Mouse (Mus musculus) hematopoietic stem cell, adult 5-6 weeks (primary cell): Measurements from ENCODE around the gene Cyp2s1. TPM values are rescaled to one million over a fixed set of nuclear protein-coding genes. Genes with fewer than 3 reads are reported as not detected.
A peak's percentile ranks its signal among the peaks of the same experiment; 100 is the strongest.

Experiments
- ATAC-seq, 2 experiments: fragments of 125-278 bp in 1 of 2; replicated peaks in 1 of 2; 2 replicates each; pipeline ENCODE4 v1.8.0; 2016 to 2017; ENCODE audit warnings: inconsistent platforms in 2 of 2, mild to moderate bottlenecking in 2 of 2, moderate number of reproducible peaks in 2 of 2, low read depth in 1 of 2, moderate TSS enrichment in 1 of 2; ENCODE audit not compliant: low FRiP score in 2 of 2, poor library complexity in 2 of 2, severe bottlenecking in 2 of 2, insufficient read depth in 1 of 2, low TSS enrichment in 1 of 2
- total RNA-seq: library from RNA; stranded (forward); fragments of 172-1452, 232-1000 nt; gene quantifications from 2 replicates; pipeline ENCODE4 v1.2.3, GENCODE M21; 2017

Cyp2s1 gene
- total RNA-seq = not detected in 2 replicates

DNA sequence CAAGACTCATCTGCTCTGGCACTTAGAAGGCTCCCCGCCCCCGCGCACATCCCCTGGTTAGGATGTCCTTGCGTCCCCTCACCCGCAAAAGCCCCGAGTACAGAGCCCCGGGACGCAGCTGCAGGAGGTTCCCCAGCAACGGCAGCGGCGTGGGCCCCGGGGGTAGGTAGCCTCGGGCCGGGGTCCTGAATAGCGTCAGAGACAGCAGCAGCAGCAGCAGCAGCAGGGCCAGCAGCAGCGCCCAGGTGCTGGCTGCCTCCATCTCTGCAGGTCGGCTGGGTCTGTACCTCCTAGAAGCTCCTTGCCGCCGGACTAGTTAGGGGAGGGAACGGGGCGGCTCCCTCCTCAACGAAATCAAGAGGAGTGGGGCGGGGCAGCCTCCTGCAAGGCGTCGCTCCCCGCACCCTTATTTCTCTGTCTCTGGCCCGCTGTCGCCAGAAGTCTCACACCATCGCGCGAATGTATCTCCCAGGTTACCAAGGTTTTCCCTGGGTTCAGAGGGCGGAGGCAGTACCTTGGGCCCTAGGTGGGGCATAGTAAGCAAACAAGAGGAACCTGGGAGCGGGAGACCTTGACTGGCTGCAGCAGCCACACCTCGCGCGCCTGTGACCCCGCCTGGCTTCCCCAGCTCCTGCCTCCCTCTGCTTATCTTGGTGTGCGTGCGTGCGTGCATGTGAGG lies at the start of gene Cyp2s1:
Gene Cyp2s1, minus strand, starts transcription at position 673 of the 679 bp plus-strand sequence.
- peak; percentile 66 for ATAC-seq

DNA sequence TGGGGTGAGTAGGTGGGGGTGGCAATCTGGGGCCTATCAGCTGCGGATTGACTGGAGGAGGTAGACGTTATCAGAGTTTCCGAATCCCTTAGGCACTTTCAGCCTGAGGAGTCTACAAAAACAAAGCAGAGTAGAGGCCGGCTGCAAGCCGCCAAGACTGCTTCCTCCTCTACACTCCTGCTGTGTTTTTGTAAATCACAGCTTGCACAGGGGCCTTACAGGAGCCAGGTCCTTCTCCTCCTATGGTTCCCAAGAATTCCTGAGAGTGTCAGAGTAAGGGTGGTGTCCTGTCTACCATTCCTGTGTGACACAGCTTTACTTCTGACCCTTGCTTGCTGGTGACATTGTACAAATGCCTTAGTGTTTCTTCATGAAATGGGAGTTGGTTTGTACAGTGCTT lies 48.1 kb upstream of the Cyp2s1 start:
- no peak for ATAC-seq

DNA sequence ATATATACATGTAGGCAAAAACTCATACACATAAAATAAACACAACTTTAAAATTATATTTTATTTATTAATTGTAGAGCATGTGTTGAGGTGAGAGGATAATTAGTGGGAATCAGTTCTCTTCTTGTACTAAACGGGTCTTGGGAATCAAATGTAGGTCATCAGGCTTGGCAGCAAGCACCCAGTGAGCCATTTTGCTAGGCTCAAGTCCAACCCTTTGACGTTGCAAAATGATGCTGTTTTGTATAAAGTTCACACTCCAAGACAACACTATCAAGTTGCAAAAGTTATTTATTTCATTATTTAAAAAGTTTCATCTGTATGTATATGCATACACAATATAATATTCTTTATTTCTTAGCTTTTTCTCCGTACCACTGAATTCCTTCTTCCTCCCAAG lies 47.0 kb upstream of the Cyp2s1 start:
- ATAC-seq = no peak

DNA sequence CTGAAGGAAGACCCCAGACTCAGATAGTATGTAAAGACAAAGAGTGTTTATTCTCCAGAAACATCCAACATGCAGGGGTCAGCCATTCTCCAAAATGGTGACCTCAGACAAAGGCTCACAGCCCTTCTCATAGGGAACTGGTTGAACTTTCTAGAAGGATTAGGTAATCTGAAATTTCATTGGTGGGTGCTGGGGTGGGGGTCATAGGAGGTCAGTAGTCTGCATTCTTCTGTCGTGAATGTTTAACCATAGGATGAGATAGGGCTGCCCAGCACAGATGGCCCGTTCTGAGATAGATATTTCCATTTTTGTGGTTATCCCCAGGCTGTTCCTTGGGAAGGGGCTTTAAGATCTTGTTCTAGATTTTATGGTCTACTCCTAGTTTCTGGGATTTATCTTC lies 45.7 kb upstream of the Cyp2s1 start:
- no peak for ATAC-seq

DNA sequence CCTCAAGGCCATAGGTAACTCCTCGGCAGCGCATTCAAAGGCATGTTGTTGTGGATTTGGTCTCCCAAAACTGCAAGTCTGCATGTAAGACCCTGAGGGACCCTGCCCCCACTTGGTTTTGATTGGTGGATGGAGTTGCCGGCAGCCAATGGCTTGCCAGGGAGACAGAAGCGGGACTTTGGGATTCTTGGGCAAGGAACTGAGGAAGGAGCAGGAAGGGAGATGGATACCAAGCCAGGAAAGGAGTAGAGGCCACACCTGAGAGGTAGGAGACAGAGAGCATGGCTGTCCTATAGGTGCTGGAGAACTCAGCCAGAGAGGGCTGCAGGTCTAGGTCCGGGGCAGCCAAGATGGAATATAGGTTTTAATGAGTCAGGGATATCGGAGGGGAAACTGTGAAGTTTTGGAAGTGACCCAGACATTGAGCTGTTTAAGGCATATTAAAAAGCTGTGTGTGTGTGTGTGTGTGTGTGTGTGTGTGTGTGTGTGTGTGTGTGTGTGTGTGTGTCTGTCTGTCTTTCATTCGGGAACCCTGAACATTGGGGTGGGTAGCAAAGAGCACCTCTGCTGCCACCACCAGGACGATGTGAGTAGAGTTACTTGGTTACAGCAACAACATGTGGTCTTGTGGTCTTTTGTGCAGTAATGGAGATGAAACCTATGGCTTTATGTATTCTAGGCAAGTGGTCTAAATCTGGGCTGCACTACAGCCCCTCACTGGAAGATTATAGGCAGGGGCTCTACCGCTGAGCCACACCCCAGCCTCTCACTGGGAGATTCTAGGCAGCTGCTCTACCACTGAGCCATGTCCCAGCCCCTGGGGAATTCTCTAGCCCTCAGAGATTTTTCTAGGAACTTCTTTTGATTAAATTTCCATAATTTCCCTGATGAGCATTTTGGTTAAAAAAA lies 43.5 kb upstream of the Cyp2s1 start:
- ATAC-seq = peak; percentile 66 to 67

DNA sequence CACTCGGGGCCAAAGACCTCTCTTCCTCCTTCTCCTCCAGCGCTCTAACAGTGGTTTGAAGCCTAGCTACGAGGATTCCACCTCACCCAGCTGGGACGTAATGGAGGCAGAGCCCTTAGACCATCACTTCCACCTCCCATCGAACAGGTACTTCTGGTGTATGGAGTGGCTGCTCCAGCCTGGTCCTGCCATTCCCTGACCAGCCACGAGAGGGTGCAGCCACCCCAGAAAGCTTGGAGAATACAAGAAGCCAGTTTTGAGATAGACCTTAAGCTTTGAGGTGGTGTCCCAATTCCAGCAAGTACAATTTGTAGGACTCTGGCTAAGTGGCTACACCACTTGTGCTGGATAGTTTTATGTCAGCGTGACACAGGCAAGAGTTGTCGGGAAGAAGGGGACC lies 38.4 kb upstream of the Cyp2s1 start:
- peak; percentile 95 to 96 for ATAC-seq

DNA sequence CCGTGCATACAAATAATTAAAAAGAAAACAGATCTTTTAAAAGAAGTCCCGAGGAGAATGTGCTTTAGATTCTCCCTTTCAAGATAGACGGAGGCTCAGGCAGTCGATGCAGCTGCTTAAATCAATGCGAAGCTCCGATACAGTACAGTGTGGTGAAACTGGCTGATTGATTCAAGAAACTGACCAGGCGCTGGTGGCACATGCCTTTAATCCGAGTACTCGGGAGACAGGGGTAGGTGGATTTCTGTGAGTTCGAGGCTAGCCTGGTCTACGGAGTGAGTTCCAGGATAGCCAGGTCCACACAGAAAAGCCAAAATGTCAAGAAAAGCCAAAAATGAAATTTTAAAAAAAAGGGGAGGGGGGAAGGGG lies 31.7 kb upstream of the Cyp2s1 start:
- ATAC-seq = peak in 1 of 2 experiments; percentile 33; a peak in 1 of 4 replicates

DNA sequence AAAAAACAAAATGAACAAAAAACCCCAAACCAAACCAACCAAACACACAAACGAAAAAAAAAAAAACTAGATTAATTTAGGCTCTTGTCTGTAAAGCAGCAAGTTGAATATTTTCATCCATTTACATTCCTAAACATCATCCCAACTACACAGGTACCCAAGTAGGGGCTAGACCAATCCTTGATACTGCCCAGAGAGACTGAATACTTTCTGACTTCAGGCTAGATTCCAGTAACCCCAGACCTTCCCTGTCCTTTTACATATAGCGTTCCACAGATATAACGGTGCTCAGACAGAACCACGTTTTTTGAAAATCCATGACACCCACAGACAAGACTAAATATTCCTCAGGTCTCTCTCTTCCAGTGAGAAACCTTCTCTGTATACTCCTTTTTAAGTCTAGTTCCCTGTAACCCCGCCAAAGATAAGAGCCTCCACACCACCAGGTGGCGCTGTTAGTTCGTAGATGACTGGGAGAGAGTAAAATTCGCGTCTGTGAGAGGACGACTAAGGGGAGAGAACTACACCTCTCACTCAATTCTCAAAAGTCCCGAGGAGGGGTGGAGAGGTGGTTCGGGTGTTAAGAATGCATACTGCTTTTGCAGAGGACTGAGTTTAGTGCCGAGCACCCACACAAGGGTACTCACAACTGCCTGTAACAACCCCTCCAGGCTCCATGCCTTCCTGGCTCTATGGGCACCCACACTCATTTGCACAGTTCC lies 31.2 kb upstream of the Cyp2s1 start:
- ATAC-seq = peak; percentile 83 to 86

DNA sequence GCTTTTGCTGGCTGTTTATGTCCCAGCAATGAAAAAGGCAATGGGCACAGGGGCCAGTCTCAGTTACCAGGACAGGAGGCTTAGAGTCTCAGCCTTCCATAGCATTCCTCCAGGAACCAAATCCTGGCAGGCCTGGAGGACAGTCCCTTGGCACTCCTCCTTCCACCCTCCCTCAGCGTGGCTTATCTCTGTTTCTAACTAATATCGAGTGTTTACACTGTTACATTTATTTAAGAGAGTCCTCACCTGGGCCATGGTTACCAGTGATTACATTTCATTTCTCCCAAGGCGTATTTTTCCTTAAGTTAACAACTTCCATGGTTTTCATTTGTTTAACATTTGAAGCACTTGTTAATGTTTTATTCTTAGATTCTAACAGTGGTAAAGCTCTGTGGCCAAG lies 28.2 kb upstream of the Cyp2s1 start:
- no peak for ATAC-seq

DNA sequence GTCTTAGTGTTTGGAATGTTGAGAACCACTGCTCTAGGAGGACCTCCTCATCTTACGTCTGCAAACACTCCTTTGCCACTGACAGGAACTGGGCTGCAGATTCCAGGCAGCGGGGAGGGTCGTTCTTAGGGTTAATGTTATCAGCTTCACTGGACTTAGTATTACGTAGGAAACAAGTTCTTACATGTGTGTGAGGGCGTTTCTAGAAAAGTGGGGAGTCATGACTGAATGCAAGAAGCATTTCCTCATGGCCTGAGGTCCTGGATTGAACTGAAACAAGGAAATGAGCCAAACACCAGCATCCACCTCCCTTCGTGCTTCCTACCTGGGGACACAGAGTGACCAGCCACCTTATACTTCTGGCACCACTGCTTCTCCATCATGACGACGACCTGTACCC lies 27.7 kb upstream of the Cyp2s1 start:
- no peak for ATAC-seq

DNA sequence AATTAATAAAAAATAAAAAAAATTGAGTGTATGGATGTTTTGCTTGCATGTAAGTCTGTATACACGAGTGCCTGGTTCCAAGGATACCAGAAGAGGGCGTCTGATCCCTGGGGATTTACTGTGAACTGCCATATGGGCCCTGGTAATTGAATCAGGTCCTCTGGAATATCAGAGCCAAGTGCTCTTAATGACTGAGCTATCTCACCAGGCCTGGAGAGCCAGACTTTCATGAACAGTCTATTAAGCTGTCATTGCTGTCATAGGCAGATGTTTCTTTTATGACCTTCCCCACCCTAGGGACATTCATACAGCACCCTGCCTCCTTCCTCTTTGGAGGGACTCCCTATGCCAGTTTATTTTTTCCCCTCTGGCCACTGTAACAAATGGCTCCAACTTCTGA lies 26.8 kb upstream of the Cyp2s1 start:
- no peak for ATAC-seq

DNA sequence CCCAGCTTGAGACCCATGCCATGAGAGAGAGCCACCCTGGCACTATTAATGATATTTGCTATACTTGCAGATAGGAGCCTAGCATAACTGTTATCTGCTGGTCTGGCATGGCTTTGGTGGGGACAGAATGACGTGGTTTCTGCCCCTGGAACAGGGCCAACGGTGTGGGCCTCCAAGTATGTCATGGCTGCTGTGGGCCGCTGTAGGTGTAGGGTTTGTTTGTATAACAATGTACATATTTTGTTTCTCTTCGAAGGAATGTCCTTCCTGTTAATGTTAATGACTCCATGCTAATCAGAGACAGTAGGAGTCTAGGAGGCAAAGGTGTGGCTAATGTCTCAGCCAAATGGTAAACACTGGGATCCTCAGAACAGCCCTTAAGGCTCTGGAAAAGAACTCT lies 24.2 kb upstream of the Cyp2s1 start:
- ATAC-seq = no peak

DNA sequence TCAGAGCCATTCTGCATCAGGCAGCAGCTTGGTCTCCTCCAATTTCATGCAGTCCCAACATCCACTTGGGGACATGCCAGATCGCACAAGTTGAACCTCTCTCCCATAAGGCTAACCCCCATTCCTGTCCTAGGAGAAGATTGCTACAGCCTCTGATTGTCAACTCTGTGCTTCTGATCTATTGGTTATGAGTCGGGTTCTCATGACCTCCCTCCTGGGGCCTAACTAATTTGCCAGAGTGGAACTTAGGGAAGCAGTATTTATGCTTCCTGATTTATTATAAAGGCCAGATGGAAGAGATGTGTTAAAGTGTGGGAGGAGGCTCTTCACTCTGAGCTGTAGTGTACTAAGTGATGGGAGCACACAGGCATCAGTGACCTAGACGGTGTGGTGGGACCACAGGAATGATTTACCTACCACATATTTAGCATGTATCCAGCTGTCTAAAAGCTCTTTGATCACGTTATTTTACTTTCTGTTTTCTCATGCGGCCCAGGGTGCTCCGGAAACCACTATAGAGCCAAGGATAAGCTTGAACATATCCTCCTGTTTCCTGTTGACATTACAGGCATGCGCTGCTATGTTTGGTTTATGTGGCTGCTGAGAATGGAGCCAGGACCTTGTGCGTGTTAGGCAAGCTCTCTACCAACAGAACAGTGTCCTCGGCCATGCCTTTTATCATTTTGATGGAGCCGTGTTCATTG lies 18.6 kb upstream of the Cyp2s1 start:
- peak; percentile 78 to 86 for ATAC-seq

DNA sequence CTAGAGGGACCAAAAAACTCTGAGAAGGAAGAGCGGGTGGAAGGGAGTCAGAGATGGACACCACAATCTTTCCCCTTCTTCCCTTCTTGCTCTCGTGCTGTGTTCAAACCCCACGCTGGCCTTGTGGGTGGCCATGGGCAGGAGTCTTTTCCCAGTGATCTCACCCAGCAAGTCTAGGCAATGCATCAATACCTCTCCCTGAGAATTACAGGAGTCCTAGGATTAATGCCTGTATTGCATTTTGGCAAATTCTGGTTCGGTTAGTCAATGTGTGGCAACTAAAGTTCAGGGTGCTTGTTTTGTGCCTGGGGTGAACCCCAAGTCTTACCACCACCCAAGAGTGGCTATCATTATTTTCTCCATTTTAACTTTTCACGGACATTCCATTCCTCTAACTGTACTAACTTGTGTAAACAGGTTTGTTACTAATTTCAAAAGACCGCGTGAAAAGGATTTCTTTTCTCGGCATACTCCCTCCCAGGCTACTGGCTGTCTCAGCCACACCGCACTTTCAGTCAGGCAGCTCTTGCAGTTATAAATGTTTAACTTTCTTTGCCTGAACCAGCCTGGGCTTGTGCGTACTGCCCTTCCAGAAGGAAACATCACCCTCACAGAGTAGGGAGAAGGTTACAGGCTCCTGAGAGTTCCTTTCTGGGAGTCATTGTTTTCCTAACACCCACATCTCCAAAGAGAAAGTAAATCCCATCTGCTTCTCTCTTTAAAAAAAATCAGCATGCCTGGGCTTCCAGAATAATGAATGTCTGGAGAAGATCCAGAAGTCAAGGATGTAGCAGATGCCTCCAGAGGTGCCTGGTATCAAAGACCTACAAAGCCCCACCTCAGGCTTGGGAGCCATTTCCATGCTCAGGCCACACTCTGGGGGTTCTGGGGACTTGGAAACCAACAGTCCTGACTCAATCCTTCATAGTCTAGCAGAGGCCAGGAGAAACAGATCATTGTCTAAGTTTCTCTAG lies 15.1 kb upstream of the Cyp2s1 start:
- ATAC-seq = no peak

DNA sequence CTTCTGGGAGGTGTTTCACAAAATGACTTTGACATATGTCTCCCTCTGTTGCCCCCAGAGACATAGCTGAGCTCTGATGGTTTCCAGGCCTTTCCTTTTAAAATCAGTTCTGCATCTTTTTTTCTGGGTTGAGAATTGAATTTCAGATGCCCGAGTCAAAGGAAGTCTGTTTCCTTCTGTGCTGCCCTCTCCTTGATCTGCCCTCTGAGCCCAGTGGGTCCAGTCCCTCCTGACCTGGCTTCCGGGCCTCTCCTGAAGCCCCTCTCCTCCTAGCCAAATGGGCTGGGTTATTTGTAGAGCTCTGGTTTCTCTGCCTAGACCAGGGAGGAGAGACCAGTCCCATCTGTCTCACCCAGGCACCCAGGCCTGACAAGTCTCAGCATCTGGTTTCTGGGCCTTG lies 13.5 kb upstream of the Cyp2s1 start:
- ATAC-seq = no peak

DNA sequence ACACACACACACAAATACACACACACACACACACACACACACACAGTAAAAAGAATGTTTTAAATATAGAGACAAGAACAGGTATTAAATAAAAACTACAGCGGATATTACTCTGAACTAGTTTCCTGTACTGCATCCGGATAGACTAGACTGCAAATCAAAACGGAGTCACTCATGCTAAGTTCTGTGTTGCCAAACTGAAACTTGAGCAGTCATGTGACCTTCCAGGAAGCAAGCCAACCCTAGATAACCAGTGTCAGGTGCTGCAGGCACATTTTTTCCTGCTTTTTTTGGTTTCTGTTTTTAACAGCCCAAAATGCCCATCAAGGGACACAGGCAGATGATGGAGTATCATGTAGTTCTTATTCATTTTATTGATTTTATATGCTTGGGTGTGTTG lies 10.5 kb upstream of the Cyp2s1 start:
- peak; percentile 89 to 97 for ATAC-seq
